Mouse (Mus musculus): ENCODE data around the gene Cdca8.

GRCm38 (mm10) chr4:124987711-124988097 lies 48.6 kb upstream of the Cdca8 start:
- TF ChIP-seq CTCF (IDR thresholded peaks at IDR 0.05; ENCODE audit: control insufficient read depth, insufficient read depth, low read length) = no peak
- TF ChIP-seq POLR2A (IDR thresholded peaks at IDR 0.05; ENCODE audit: borderline replicate concordance, control insufficient read depth, low read depth, low read length) = no peak
